Mouse (Mus musculus): ENCODE measurements around the gene Caln1.

Gene Caln1

GRCm38 (mm10) chr5:130685911-130686658, 316.8 kb downstream of the Caln1 start:
- in situ Hi-C loops (cut with MboI; ENCODE audit: low sequenced_read_pairs), result loop anchor here (25.0 kb wide), 1 partner anchor 101 kb away; no protein-coding TSS in a partner anchor

GRCm38 (mm10) chr5:130688385-130689138, 319.3 kb downstream of the Caln1 start:
- in situ Hi-C loops (cut with MboI; ENCODE audit: low sequenced_read_pairs), result loop anchor here (25.0 kb wide), 1 partner anchor 99 kb away; no protein-coding TSS in a partner anchor

GRCm38 (mm10) chr5:130691349-130691748, 322.1 kb downstream of the Caln1 start:
- in situ Hi-C loops (cut with MboI; ENCODE audit: low sequenced_read_pairs), result loop anchor here (25.0 kb wide), 1 partner anchor 96 kb away; no protein-coding TSS in a partner anchor

- in situ Hi-C loops (cut with MboI; ENCODE audit: low sequenced_read_pairs), result loop anchor here (25.0 kb wide), 1 partner anchor 88 kb away; no protein-coding TSS in a partner anchor
These were observed 330.2 kb downstream of the Caln1 start for GRCm38 (mm10) chr5:130699476-130699875.

DNA sequence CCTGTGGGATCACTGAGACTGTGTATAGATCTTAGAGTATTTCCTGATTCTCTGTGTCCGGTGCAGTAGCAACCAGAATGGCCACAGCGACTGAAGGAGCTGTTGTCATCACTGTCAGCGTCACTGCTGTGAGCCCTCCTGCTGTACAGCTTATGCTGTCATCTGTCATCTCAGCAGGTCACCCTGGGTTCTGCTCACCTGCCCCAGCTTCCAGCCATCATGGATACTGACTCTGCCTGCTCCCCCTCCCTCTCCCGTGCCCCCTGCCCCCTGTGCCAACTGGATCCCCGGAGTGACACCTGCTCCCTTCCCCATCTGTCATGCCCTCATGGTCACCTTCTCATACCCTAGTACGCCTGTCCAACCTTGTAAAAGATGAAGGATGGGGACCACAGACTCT, 332.5 kb downstream of the Caln1 start:
- in situ Hi-C loops (cut with MboI; ENCODE audit: low sequenced_read_pairs), result no loop called here

- in situ Hi-C loops (cut with MboI; ENCODE audit: low sequenced_read_pairs), result no loop called here
These were observed 333.1 kb downstream of the Caln1 start for GRCm38 (mm10) chr5:130702361-130702760.

- in situ Hi-C loops (cut with MboI; ENCODE audit: low sequenced_read_pairs), result no loop called here
These were observed 335.6 kb downstream of the Caln1 start for GRCm38 (mm10) chr5:130704866-130705265.

GRCm38 (mm10) chr5:130706202-130706855, 337.1 kb downstream of the Caln1 start:
- in situ Hi-C loops (cut with MboI; ENCODE audit: low sequenced_read_pairs), result no loop called here

- in situ Hi-C loops (cut with MboI; ENCODE audit: low sequenced_read_pairs), result no loop called here
These were observed 338.5 kb downstream of the Caln1 start for GRCm38 (mm10) chr5:130707755-130708154.

- in situ Hi-C loops (cut with MboI; ENCODE audit: low sequenced_read_pairs), result no loop called here
These were observed 339.4 kb downstream of the Caln1 start for GRCm38 (mm10) chr5:130708616-130709015.

DNA sequence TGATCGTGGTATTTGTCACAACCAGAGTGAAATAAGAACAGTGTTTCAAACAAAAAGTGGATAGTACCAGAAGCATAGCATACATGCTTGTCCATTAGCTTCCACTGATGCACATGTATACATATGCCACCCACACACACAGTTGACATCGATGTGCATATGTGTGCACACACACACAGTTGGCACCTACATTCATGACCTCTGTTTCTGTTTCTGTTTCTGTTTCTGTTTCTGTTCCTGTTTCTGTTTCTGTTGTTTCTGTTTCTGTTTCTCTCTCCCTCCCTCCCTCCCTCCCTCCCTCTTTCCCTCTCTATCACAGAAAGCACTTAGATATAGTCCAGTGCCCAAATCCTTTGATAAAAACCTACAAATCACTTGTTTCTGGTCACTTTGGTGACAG, 342.4 kb downstream of the Caln1 start:
- in situ Hi-C loops (cut with MboI; ENCODE audit: low sequenced_read_pairs), result no loop called here

- in situ Hi-C loops (cut with MboI; ENCODE audit: low sequenced_read_pairs), result no loop called here
These were observed 343.0 kb downstream of the Caln1 start for GRCm38 (mm10) chr5:130712281-130712680.

GRCm38 (mm10) chr5:130715181-130715580, 345.9 kb downstream of the Caln1 start:
- in situ Hi-C loops (cut with MboI; ENCODE audit: low sequenced_read_pairs), result no loop called here

DNA sequence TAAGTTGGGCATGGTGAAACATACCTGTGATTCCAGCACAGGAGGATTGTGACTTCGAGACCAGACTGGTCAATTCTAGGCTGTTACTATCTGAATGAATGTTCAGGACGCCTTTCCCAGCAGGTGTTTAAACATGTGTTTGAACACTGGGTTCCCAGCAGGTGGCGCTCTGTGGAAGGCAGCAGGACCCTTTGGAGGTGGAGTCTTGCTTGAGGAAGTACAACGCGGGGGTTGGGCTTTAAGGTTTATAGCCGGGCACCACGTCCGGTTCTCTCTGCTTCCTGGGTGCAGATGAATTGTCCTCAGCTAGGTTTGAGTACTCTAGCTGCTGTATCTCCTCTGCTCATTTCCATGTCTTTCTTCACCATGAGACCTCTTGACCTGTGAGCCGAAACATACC, 349.1 kb downstream of the Caln1 start:
- in situ Hi-C loops (cut with MboI; ENCODE audit: low sequenced_read_pairs), result no loop called here

GRCm38 (mm10) chr5:130742171-130742570, 372.9 kb downstream of the Caln1 start:
- in situ Hi-C loops (cut with MboI; ENCODE audit: low sequenced_read_pairs), result no loop called here

- in situ Hi-C loops (cut with MboI; ENCODE audit: low sequenced_read_pairs), result no loop called here
These were observed 388.3 kb downstream of the Caln1 start for GRCm38 (mm10) chr5:130757517-130757916.

- in situ Hi-C loops (cut with MboI; ENCODE audit: low sequenced_read_pairs), result no loop called here
These were observed 396.5 kb downstream of the Caln1 start for GRCm38 (mm10) chr5:130765784-130766183.

- in situ Hi-C loops (cut with MboI; ENCODE audit: low sequenced_read_pairs), result no loop called here
These were observed 401.9 kb downstream of the Caln1 start for GRCm38 (mm10) chr5:130771061-130771741.

DNA sequence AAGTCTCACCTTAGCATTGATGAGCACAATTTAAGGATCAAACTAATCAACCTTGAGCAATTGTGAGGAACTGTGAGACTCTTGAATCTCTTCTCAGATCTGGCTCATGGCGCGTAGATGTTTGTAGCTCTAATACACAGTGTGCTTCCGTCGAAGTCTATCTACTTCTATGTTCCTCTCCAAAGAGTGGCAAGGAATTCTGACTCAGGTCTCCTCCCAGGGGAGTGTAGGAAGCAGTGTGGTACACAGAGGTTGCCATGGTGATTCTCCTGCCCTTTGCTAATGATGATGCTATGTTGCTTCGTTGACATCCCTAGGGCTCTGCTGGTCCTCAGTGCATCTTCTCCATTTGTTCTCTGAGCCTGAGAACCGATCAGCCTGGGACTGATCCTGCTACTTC, 403.2 kb downstream of the Caln1 start:
- in situ Hi-C loops (cut with MboI; ENCODE audit: low sequenced_read_pairs), result no loop called here

DNA sequence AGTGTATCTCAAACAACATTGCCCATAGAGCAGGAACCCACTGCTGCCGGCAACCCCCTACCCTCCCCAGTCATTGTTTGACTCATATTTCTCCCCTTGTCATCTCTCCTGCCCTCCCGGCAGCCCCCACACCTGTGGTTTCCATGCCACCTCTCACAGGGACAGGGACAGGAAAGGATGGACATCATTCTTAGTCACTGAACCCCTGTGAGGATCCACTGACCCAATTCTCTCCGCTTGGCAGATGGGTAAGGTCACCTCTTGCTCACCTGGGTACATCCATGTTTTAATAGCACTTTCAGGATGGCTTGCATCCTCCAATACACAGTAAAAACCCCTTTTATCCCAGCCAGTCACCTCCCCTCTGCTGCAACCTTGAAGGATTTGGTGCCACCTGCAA, 405.7 kb downstream of the Caln1 start:
- in situ Hi-C loops (cut with MboI; ENCODE audit: low sequenced_read_pairs), result loop anchor here (25.0 kb wide), 1 partner anchor 88 kb away; no protein-coding TSS in a partner anchor
